Mouse (Mus musculus): ENCODE results near the gene Fgfr2. TPM values are rescaled to one million over a fixed set of nuclear protein-coding genes. Genes with fewer than 3 reads are reported as not detected.

Gene Fgfr2
- polyA plus RNA-seq, 1 experiment from 2014 or later = 110 TPM

DNA sequence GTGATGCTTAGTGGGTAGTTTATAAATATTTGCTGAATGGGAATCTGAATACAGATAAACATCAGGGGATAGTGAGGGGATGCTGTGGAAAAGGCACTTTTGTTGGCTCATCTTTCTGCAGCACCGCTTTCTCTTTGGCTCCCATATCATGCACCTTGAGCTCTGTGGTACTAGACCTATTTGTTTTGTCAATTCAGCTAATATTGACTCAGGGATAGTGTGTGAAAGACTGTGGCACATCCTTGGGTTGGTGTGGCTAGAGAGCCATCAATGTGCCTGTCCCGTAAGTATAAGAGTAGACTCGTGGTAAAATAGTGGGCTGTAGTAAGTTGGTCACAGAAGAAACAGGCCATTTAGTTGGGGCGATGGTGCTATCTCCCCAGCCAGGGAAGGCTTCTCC lies 2335.6 kb downstream of the Fgfr2 start:
- Histone ChIP-seq H3K4me2 (replicated peaks; ENCODE audit: low read depth, low read length) (no peak overlapping the region), H3K9ac (replicated peaks; ENCODE audit: low read depth) (no peak overlapping the region), H3K4me1 (ENCODE audit: insufficient read depth, low read depth, low read length) (no peaks in the 10 kb centered on the region), H3K9me3 (ENCODE audit: low read length) (no peaks in the 10 kb centered on the region), H3K4me3 (ENCODE audit: low read depth, low read length) (no peak overlapping the region), H3K27me3 (replicated peaks; ENCODE audit: insufficient read depth, low read length) (no peaks in the 10 kb centered on the region), H3K36me3 (ENCODE audit: insufficient read depth, low read length) (no peaks in the 10 kb centered on the region), H3K27ac (ENCODE audit: low read length) (no peak overlapping the region)
- DNase-seq (ENCODE audit: low spot score) (no peak), ATAC-seq (no peak)
- TF ChIP-seq EP300 (IDR thresholded peaks at IDR 0.05) (no peak), CTCF (IDR thresholded peaks at IDR 0.05) (no peak)
- 78% methylated on average over 4 of the region's 4 CpGs for WGBS

DNA sequence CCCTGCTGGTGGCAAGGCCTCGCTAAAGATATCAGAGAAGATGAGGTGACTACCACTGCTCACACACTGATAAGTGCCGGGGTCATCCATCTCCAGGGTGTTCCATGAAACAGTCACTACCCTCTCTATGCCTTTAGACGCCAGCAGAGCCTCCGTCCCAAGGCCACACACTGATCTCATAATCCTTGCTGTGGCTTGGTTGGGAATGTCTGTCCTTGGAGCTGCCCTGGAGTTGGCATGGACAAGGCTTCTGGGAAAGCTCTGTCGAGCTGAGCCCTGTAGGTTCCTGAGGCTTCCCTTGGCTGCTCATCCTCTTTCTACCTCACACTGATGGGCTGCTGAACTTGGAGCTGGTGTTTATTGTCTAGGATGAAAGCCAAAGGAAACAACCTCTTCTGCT lies 2336.4 kb downstream of the Fgfr2 start:
- Histone ChIP-seq H3K27me3 (replicated peaks; ENCODE audit: insufficient read depth, low read length) (no peaks in the 10 kb centered on the region), H3K4me1 (ENCODE audit: insufficient read depth, low read depth, low read length) (no peaks in the 10 kb centered on the region), H3K4me2 (replicated peaks; ENCODE audit: low read depth, low read length) (no peak overlapping the region), H3K36me3 (ENCODE audit: insufficient read depth, low read length) (no peaks in the 10 kb centered on the region), H3K9ac (replicated peaks; ENCODE audit: low read depth) (no peak overlapping the region), H3K27ac (ENCODE audit: low read length) (no peak overlapping the region), H3K9me3 (ENCODE audit: low read length) (no peaks in the 10 kb centered on the region), H3K4me3 (ENCODE audit: low read depth, low read length) (no peak overlapping the region)
- no peak for TF ChIP-seq CTCF (IDR thresholded peaks at IDR 0.05)
- TF ChIP-seq EP300 (IDR thresholded peaks at IDR 0.05) = no peak
- ATAC-seq (no peak), DNase-seq (ENCODE audit: low spot score) (no peak)
- WGBS = 65% methylated on average over 5 of the region's 5 CpGs

DNA sequence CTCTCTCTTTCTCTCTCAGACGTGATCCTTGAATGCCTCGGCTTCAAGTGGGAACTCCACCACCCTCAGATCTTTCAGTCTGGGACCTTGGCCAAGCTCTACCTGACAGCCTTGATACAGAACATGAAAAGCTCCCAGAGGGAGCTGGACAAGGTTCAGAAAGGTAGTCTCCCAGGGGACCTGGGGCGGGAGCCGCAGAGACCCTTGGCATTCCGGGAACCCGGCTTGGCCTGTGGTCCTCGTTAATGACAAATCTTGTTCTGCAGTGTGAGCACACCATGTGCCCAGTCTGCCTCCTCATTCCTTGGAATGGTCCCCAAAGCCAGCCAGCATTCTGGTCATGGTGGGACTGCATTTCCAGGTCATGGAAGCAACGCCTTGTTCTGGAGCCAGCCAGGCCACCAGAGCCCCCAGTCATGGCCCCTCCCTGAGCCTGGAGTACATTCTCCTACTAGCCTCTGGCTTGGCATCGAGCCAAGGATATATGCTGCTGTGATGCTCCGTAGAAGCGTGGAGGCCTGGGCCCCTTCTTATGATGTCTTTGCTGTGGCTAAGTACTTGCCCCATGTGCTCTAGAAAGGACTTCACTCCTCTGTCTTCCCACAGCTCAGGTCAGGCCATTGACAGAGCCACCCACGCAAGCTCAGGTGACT lies 2337.1 kb downstream of the Fgfr2 start:
- ATAC-seq = peak; percentile 52
- WGBS = 45% methylated on average over 12 of the region's 12 CpGs
- no peaks in the 10 kb centered on the region for H3K9me3 ChIP-seq (ENCODE audit: low read length)
- no peak overlapping the region for H3K4me2 ChIP-seq (replicated peaks; ENCODE audit: low read depth, low read length)
- H3K27me3 ChIP-seq (replicated peaks; ENCODE audit: insufficient read depth, low read length) = no peaks in the 10 kb centered on the region
- no peak overlapping the region for H3K27ac ChIP-seq (ENCODE audit: low read length)
- no peak overlapping the region for H3K9ac ChIP-seq (replicated peaks; ENCODE audit: low read depth)
- no peak overlapping the region for H3K4me3 ChIP-seq (ENCODE audit: low read depth, low read length)
- H3K4me1 ChIP-seq (ENCODE audit: insufficient read depth, low read depth, low read length) = no peaks in the 10 kb centered on the region
- DNase-seq (ENCODE audit: low spot score) = peak; percentile 22
- TF ChIP-seq EP300 (IDR thresholded peaks at IDR 0.05) (no peak), CTCF (IDR thresholded peaks at IDR 0.05) (no peak)
- no peaks in the 10 kb centered on the region for H3K36me3 ChIP-seq (ENCODE audit: insufficient read depth, low read length)

DNA sequence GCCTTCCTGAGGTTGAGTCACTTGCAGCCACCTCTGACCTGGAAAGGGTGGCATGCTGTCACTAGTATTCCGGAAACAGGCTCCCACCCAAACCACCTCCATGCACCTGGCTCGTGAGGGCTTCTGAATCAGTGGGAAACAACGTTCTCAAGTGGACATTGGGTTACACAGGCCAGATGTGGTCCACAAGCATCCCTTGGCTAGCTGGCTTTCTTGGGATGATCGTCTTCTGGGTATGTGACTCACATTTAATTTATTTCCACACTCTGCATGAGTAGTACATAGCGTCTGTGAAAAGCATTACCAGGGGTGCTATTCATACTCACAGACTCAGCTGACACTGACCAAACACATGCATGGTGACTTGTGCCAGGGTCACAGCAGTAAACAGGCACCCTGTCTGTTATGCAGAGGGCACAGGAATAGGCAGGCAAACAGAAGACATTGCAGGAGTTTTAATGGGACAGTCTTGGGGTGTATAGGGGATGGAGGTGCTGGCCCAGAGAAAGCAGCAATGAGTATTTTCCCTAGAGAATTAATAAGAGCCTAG lies 2340.6 kb downstream of the Fgfr2 start:
- DNase-seq (ENCODE audit: low spot score) = no peak
- Histone ChIP-seq H3K9ac (replicated peaks; ENCODE audit: low read depth) (no peak overlapping the region), H3K36me3 (ENCODE audit: insufficient read depth, low read length) (no peaks in the 10 kb centered on the region), H3K4me2 (replicated peaks; ENCODE audit: low read depth, low read length) (no peak overlapping the region), H3K9me3 (ENCODE audit: low read length) (no peaks in the 10 kb centered on the region), H3K4me3 (ENCODE audit: low read depth, low read length) (no peak overlapping the region), H3K4me1 (ENCODE audit: insufficient read depth, low read depth, low read length) (no peaks in the 10 kb centered on the region), H3K27ac (ENCODE audit: low read length) (no peak overlapping the region), H3K27me3 (replicated peaks; ENCODE audit: insufficient read depth, low read length) (no peaks in the 10 kb centered on the region)
- no peak for TF ChIP-seq CTCF (IDR thresholded peaks at IDR 0.05)
- no peak for TF ChIP-seq EP300 (IDR thresholded peaks at IDR 0.05)
- no peak for ATAC-seq
- 67% methylated on average over 5 of the region's 5 CpGs for WGBS

DNA sequence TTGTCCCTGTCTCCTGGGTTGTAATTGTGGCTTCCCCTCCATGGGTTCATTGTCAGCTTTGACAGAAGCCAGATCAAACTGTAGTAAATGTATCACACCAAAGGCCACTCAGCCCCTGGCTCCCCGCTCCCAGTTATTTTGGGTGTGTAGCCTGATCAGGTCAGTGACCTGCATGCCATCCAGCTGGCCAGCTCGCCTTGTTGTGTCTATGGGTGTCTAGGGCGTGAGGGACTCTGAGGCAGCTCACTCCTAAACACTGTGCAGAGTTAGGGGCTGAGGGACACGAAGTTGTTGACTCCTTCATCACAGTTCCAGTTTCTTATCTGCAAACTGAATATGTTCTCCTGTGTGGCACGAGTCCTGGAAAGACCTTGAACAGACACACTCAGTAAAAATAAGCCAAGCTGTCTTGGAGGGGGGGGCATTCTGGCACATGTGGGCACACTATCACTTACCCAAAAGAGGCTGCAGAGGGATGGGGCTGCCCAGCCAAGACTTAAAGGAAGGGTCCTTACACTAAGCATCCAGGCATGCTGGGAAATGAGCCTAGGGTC lies 2342.2 kb downstream of the Fgfr2 start:
- no peak for ATAC-seq
- no peak overlapping the region for H3K9ac ChIP-seq (replicated peaks; ENCODE audit: low read depth)
- TF ChIP-seq EP300 (IDR thresholded peaks at IDR 0.05) = no peak
- no peak for TF ChIP-seq CTCF (IDR thresholded peaks at IDR 0.05)
- 52% methylated on average over 5 of the region's 5 CpGs for WGBS
- H3K36me3 ChIP-seq (ENCODE audit: insufficient read depth, low read length) = no peaks in the 10 kb centered on the region
- H3K4me2 ChIP-seq (replicated peaks; ENCODE audit: low read depth, low read length) = no peak overlapping the region
- DNase-seq (ENCODE audit: low spot score) = no peak
- no peaks in the 10 kb centered on the region for H3K4me1 ChIP-seq (ENCODE audit: insufficient read depth, low read depth, low read length)
- H3K4me3 ChIP-seq (ENCODE audit: low read depth, low read length) = no peak overlapping the region
- no peaks in the 10 kb centered on the region for H3K27me3 ChIP-seq (replicated peaks; ENCODE audit: insufficient read depth, low read length)
- H3K27ac ChIP-seq (ENCODE audit: low read length) = no peak overlapping the region
- no peaks in the 10 kb centered on the region for H3K9me3 ChIP-seq (ENCODE audit: low read length)

DNA sequence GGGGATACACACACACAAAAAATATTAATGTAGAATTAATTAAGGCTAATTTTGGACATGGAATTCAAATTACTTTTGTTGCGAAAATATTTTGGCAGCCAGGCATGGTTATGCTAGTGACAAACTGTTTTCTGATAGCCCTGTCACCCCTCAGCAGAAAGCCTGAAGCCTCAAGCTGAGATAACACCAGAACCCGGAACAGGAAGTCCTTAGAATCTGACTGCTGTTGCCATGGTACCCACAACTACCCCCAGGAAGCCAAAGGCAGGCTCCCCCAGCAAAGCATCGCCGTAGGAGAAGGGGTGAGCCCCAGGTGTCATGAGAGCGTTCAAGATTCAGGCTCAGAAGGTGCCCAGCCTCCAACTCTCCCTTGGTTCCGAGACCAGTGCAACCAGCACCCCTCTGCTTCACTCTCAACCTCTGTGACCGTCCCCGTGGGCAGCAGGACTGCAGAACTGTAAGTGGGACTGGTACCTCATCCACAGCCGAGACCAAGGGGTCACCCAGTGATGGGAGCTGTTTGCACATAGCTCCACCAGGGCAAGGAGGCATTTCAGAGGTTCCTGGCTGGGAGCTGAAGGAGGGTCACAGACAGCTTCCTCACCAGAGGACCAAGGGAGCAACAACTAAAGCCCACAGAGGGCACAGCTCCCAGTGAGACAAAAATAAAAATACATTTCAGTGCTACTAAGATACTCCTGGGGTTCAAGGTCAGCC lies 2349.1 kb downstream of the Fgfr2 start, which contains the start of gene Btbd16:
Gene Btbd16, plus strand, starts transcription at position 156 of the 717 bp plus-strand sequence.
- Histone ChIP-seq H3K4me2 (replicated peaks; ENCODE audit: low read depth, low read length) (no peak within 1 kb of the TSS), H3K9ac (replicated peaks; ENCODE audit: low read depth) (no peak within 1 kb of the TSS), H3K27ac (ENCODE audit: low read length) (no peak within 1 kb of the TSS), H3K9me3 (ENCODE audit: low read length) (no peaks in the 10 kb centered on the region), H3K27me3 (replicated peaks; ENCODE audit: insufficient read depth, low read length) (no peaks in the 10 kb centered on the region), H3K36me3 (ENCODE audit: insufficient read depth, low read length) (no peaks in the 10 kb centered on the region), H3K4me3 (ENCODE audit: low read depth, low read length) (no peak within 1 kb of the TSS), H3K4me1 (ENCODE audit: insufficient read depth, low read depth, low read length) (no peaks in the 10 kb centered on the region)
- no peak for DNase-seq (ENCODE audit: low spot score)
- no peak for TF ChIP-seq CTCF (IDR thresholded peaks at IDR 0.05)
- no peak for TF ChIP-seq EP300 (IDR thresholded peaks at IDR 0.05)
- WGBS = 50% methylated on average over 9 of the region's 9 CpGs
- ATAC-seq = no peak
